Mouse (Mus musculus) testis, postnatal 10 days (tissue): ENCODE data around the gene Acaa1a.
"Not testable (repeated sequence)": the region's sequence is repeated elsewhere in the genome, so short reads cannot be mapped to it uniquely, and the experiment has no call there.

Source experiments
- DNase-seq: peaks from one replicate; pipeline ENCODE4 v3.0.0; 2021; ENCODE audit warnings: low spot score

Gene Acaa1a

DNA sequence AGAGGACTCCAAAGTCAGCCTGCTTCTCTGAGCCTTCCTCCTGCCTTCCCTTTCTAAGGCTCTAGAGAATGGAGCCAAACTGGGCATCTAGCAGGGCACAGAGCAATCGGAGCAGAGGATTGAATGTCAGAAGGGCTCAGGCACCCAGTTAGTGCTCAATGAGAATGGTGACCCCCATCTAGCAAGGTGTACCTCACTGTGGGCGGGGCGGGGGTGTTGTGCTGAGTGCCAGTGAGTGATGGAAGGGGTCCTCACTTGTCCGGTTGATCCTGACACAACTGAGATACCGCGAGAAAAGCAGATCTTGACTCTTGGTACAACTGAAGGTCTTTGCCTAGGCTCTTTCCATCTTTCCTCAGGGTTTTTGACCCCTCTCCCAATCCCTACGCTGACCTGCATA lies 370 bp upstream of the Acaa1a start:
- no peak for DNase-seq

DNA sequence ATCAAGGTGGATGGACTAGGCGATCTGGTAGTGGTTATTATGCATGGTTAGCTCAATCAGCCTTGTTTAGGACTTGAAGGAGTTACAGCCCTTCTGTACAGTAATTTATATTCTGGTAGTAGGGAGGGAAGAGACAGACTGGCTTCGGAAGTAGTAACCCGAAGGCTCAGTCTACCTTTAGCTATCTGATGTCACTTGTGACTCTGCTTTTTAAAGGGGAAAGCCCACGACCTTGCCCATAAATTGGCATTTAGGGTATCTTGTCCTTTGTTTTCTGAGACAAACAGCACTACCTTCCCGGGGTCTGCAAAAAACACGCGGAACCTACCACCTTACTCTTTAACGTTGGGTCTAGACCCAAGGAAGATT lies 720 bp downstream of the Acaa1a start:
- no peak for DNase-seq

DNA sequence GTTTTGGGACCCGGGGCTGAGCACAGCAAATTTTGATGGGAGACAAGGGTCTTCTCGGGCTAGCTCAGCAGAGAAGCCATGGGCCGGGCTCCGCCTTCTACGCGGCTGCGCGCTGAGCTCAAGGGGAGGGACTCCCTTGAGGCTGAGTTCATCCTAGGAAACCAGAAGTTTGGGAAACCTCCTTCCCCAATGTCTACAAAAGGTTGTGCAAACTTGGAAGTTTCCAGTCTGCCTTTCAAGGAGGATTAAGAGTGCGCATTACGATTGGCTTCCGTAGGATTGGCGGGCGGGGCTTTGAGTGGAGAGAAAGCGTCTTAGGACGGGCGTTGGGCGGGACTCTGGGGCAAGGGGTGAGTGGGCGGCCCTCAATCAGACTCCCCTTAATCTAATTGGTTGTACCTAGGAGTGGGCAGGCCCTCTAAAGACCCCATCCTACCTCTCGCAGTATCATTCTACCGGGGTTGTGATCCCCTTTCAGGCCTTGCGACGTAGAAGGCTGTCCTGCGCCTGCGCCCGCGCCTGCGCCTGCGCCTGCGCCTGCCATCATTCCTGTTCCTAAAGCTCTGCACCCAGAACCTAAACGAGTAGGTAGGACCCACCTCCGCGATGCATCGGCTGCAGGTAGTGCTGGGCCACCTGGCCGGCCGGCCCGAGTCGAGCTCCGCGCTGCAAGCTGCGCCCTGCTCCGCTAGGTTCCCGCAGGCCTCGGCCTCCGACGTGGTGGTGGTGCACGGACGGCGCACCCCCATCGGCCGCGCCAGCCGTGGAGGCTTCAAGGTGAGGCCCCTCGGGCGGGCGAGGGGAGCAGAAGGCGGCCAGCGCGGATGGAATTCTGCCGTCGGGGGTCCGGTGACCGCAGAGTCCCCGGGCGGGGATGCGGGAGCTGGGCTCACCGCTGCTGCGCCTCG lies 1.7 kb downstream of the Acaa1a start, which contains the start of gene Myd88:
TSS of gene Myd88 (minus strand) at position 503 of the 908 bp plus-strand sequence.
- peak; percentile 94 for DNase-seq

DNA sequence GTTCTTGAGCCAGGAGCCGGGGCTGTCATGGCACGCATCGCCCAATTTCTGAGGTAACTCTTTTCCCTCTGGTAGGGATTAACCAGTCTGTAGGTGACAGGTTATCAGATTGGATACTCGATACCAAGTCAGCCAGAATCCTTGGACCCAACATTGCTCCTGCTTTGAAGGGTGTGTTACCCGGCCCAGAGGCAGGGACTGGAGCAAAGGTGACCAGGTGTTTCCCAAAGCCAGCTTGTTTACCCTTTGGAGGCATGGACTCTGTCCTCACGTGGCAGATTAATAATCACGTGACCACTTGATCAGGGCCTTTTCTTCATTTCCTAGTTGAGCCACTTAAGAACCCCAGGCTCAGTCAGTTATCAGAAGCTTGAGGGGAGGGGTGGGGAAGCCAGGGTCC lies 3.3 kb downstream of the Acaa1a start:
- no peak for DNase-seq

DNA sequence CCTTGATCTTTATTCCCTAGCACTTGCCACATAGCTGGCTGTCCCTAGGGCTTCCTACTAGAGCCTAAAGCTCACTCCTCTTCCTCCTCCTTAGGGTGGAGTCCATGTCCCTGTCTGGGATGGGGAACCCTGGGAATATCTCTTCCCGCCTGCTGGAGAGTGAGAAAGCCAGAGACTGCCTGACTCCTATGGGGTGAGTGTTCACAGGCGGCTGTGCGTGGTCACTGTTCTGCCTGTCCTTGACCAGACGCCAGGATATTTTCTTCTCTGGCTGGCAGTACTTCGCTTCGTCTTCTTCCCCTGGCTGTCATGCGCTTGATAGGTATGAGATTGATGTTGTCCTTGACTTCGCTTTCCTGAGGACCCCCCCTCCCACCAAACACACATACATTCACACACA lies 6.9 kb downstream of the Acaa1a start:
- no peak for DNase-seq

DNA sequence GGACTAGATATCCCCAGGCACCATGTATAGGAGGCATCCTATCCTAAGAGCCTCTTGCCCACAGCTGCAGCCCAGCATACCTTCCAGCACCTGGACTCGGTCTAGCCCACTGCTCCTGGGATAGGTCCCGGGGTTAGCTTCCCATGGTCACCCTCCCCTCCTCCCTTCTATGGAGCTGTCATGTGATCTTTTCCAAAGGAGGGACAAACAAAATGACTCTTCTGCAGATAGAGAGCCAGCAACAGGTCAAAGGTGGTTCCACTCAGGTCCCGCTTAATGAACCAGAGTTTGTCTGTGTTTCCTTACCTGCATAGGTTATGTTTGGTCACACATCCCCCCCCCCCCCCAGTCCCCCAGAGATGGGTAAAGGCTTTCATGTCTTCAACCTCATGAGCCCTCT lies 11.1 kb downstream of the Acaa1a start:
- DNase-seq: no peak

DNA sequence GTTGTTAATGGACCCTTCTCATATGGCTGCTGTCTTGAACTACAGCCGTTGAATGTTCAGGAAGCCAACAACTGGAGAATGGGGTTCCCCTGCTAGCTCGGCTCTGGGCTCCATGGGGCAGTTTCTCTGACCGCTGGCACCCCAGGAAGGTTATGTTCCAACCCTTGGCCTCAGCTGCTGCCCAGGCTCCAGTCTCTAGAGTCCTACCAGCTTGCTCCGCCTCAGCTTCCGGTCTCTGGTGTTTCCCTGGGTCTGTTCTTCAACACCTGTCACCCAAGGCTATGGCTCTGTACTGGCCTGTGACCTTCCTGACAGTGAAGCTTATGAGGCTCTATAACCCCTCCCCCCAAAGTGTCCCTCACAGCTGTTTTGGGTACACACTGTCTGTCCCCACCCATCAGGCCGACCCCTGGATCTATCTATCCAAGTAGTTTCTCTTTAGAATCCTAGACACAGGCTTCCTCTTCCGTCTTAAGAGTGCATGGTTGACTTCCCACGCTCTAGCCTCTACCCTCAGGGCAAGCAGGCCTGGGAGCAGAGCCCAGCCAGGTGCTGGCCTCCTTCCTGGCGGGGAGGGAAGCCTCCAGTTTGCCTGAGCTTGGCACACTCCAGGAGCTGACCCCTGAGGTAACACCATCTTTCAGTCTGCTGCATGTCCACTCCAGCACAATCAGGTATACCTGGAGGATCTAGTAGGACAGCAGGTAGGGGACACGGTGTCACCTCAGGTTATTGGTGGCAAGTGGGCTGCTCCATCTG lies 11.7 kb downstream of the Acaa1a start:
- no peak for DNase-seq

DNA sequence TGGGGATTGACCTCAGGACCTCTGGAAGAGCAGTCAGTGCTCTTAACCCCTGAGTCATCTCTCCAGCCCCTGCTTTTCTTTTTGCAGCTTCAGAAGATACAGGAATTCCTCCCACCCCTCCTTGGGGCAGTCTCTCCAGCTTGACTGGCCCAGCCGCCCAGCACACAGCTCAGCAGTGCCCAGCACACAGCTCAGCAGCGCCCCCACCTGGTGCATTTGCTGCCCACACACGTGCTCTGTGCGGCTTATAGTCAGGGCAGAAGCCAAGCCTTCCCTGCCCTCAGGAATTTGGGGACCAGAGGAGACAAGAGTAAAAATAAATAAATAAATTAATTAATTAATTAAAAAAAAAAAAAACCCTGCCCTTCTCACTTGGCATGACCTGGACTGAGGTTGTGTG lies 12.6 kb downstream of the Acaa1a start:
- peak; percentile 92 for DNase-seq

DNA sequence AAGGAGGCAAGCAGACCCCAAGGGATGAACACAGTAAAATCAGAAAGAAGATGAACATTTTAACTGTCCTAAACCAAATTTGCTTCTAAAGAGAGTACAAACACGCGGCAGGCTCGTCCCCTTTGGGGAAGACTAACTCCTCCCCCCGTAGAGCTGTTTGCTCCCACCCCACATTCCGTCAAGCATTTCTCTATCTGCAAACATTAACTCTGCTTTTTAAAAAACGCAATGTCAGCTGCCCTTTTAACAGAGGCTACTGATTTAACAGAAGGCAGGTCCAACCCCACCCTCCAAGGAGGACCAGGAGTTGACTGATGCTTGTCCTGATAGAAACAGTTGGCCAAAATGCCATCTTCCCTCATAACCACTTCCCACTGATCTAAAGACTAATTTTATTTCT lies 14.4 kb downstream of the Acaa1a start:
- DNase-seq: no peak

DNA sequence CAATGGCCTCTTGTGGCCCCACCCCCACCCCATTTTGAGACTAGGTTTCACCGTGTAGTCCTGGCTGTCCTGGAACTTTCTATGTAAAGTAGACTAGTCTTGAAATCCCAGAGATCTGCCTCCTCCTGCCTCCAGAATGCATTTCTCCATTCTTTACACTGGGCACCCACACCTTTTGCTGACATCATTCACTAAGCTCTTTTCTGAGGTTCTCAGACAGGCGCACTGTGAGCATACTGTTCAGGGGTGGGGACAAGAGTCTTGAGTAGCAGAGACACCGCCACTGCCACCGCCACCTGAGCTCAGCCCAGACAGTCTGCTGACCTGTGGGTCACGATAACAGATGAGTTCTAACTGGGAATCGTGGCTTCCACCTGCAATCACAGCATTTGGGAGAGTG lies 16.5 kb downstream of the Acaa1a start:
- DNase-seq: no peak

DNA sequence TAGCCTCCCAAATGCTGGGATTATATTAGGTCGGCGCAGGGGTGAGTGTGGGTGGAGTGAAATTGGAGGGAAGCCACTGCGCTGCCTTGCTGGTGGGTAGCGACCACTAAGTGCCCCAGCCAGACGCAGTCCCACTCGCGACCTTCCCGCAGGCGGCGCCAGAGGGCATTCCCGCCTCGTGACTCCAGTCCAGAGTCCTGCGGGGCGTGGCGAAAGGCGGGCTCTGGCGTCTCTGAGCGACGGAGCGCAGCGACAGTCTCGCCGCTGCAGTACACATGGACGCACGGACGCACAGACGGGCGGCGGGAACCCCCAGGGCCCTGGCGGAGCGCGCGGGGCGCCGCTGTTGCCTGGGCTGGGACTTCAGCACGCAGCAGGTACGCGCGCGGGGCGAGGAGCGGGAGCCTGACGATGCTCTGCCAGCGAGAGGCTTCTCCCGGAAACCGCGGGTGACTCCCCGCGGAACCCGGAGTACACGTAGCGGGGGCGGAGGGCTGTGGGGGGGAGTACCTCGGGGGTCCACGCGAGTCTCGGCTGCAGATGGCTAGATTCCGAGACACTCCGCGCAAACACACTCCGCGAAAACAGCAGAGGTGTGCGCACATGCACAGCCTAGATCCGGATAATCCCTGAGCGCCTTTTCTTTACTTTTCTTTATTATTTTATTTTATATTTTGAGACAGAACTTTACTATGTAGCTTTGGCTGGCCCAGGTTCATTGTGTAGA lies 18.0 kb downstream of the Acaa1a start, which contains the start of gene Xylb:
TSS of gene Xylb (plus strand) at position 51 of the 727 bp plus-strand sequence.
- DNase-seq: peak; percentile 96

DNA sequence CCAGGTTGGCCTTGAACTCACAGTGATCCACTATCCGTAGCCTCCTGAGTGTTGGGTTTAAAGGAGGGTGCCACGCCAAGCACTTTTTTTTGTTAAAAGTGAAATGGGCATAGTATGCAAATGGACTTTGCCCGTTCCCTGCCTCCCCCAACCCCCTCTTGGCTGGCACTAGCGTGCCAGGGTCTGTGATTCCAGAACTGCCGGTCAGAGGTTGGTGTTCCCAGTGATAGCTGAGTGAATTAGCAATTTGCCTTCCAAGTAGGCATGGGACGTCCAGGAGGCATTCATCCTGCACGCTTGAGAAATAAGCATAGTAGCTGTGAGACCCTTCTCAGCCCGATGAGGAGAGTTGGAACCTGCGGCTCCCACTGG lies 18.6 kb downstream of the Acaa1a start:
- DNase-seq: no peak

DNA sequence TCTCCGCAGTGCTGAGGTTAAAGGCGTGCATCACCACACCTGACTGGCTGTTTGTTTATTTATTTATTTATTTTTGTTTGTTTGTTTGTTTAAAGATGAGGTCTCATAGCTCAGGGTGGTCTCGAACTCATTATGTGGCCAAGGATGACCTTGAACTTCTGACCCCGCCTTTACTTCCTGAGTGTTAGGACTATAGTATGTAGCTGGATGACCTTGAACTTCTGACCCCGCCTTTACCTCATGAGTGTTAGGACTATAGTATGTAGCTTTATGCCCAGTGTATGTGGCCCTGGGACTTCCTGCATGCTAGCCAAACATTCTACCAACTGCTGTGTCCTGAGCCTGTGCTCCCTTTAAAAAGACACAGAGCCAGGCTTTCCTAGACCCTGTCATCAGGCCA lies 21.9 kb downstream of the Acaa1a start:
- no peak for DNase-seq

DNA sequence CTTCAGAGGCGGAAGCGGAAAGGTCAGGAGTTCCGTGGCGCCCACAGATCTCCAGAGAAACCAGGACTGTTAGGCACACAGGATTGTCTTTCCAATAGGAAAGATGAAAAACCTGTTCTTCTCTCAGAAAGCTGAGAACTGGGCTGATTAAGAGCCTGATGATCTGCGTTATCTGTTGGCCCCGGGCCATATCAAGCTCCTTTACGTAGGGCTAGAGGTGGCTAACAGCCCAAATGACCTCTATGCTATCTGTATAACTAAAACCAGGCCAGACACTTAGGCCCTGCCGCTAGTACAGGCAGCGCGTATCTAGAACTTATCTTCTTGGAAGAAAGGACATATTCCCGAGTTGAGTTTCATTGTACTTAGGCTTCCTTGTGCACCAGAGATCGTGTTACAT lies 23.8 kb downstream of the Acaa1a start:
- no peak for DNase-seq

DNA sequence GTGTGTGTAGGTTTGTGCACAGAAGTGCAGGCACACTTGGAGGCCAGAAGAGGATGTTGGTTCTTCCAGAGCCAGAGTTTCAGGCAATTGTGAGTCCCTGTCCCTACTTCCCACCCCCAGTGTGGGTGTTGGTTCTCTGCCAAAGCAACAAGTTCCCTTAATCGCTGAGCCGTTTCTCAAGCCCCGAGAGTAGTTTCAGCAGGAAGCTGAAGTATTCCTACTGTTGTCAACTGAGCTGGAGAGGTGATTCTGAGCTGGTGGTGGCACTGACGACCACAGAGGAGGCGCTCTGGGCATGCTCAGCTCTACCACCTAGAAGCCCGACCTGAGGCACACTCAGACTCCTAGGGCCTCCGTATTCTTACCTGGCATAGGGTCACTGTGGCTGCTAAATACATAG lies 25.8 kb downstream of the Acaa1a start, which contains the start of gene Slc22a14:
TSS of gene Slc22a14 (minus strand) at position 270 of the 400 bp plus-strand sequence.
- DNase-seq: no peak

DNA sequence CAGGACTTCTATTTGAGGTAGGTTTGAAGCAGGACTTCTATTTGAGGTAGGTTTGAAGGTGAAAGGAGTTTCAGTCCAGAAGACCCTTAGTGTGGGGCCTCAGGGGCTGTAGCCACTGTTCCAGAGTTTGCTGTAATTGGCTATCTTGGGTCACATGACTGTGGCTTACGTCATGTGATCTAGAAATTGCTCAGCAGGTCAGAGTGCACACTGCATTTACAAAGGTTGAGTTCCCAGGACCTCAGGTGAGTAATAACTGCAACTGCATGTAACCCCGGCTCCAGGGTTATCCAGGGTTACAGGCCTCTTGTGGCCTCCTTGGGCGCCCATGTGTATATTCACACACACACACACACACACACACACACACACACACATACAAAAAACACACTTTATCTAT lies 28.9 kb downstream of the Acaa1a start:
- DNase-seq: no peak

DNA sequence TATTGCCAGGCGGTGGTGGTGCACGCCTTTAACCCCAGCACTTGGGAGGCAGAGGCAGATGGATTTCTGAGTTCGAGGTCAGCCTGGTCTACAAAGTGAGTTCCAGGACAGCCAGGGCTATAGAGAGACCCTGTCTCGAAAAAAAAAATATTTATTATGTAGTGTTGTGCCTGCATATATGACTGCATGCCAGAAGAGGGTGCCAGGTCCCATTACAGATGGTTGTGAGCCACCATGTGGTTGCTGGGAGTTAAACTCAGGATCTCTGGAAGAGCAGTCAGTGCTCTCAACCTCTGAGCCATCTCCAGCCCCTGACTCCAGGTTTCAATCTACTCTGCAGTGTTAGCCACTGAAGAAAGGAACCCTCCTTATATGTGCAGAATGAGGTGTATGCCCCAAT lies 31.3 kb downstream of the Acaa1a start:
- not testable (repeated sequence) for DNase-seq

DNA sequence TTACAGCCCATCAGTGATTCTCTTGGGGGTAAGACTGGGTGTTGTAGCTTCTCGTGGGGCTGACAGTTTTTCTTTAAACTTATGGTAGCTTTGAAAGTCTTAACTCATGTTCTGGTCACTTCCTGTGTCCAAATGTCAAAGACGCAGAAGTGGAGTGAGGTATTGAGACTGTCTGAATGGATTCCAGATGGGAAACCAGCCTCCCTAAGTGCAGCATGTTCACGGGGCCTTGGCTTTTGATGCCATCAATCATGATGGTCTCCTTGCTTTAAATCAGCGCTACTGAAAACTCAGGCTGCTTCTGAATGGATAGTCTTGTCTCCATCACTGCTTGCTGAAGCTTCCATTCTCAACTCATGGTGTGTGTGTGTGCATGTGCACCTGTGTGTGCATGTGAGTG lies 31.8 kb downstream of the Acaa1a start:
- no peak for DNase-seq

DNA sequence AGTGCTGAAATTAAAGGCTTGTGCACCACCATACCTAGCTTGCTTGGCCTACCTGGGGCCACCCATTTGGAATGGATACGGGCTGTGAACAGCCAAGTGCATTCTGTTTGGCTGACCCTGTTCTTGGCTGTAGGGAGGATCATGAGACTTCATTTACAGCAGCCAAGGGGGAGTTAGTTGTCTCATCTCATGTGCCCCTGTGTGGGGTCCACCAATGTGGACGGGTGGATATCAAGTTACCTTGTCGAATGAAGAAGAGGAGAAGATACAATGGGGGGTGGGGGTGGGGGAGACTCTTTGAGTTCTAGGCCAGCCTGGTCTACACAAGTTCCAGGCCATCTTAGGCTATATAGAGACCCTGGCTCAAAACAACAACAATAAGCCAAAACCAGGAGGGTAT lies 35.5 kb downstream of the Acaa1a start:
- no peak for DNase-seq

DNA sequence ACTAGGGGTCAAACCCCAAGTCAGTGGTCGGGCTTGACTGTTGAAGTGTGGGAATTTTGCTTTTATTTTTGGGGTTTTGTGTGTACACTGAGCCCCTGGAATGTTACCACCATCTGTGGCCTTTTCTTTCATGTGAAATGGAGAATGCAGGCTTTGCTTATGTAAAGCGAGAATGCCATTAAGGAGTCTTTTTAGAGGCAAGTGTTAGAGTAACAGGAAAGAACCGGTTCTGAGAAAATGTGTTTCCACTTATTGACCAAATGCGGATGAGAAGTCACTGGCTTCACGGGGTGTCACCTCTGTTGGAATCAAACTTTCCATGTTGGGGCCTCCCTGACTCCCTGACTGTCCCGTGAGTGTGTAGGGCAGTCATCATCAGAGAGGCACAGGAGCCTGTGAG lies 36.1 kb downstream of the Acaa1a start:
- DNase-seq: no peak

DNA sequence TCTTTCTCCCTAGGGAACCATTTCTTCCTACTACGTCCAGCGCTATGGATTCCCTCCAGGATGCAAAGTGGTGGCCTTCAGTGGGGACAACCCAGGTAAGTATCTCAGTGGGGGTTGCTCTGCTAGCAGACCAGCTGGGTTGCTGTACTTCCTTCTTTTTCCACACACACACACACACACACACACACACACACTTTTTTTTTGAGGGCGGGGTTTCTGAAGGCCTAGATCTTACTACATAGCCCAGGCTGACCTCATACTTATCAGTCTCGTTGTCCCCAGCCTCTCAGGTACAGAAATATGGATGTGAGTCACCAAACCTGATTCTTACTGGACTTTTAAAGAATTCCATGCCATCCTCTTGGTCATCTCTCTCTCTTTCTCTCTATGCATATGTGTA lies 38.8 kb downstream of the Acaa1a start:
- DNase-seq: no peak

DNA sequence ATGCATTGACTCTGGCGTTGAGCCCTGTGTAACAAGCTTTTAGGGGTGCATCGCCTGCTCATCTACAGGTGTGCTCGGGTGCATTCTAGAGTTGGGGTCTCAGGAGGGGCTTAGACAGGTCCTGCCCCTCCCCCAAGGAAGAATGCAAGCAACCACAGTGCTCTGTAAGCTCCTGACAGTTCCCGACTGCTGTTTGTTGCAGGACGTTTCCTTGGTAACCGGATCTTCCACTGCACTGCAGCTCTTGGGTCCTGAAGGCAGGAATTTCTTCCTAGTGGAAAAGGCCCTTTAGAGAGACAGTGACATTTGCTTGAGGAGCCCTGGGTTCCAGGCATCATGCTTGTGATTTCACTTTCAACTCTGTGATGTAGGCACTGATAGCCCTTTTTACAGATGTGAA lies 43.1 kb downstream of the Acaa1a start:
- DNase-seq: no peak

DNA sequence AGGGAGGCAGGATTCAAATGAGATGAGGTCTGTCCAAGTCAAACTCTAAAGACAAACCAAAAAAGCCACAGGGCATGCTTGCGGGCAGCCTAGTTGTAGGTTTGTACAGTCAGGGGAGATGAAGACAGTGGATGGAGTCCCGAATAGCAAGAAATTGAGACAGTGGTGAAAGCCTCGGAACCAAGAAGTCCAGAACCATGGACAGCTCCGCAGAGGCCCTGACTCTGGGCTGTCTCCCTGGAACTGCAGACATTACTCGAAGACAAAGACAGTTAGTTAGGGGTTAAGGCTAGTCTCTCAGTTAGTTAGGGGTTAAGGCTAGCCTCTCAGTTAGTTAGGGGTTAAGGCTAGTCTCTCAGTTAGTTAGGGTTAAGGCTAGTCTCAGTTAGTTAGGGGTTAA lies 49.5 kb downstream of the Acaa1a start:
- DNase-seq: peak; percentile 73
